Mouse (Mus musculus) hindbrain, postnatal 0 days (tissue): Measurements from ENCODE around the gene Spata45. TPM values are rescaled to one million over a fixed set of nuclear protein-coding genes. Genes with fewer than 3 reads are reported as not detected.

Experiments
- ATAC-seq: fragments of 200-750 bp; cut with Nextera tagmentation; 2 replicates; pipeline ENCODE4 v1.8.0; 2017; ENCODE audit warnings: mild to moderate bottlenecking, moderate TSS enrichment, moderate library complexity
- DNase-seq: peaks from one replicate; pipeline ENCODE4 v3.0.0-alpha.2; 2015; ENCODE audit warnings: low spot score
- H3K27ac ChIP-seq: fragments of 300-500 bp; sonication (generic); 2 replicates; pipeline ENCODE4 v1.5.1; 2014; ENCODE audit warnings: mild to moderate bottlenecking
- H3K27me3 ChIP-seq: fragments of 300-500 bp; sonication (generic); 2 replicates; pipeline ENCODE4 v1.6.1; 2014; ENCODE audit warnings: low read length, mixed read lengths; ENCODE audit not compliant: insufficient read depth
- H3K36me3 ChIP-seq: fragments of 300-500 bp; sonication (generic); 2 replicates; pipeline ENCODE4 v1.6.1; 2014; ENCODE audit warnings: low read length, mixed read lengths; ENCODE audit not compliant: insufficient read depth
- H3K4me1 ChIP-seq: fragments of 300-500 bp; sonication (generic); 2 replicates; pipeline ENCODE4 v1.6.1; 2014; ENCODE audit warnings: antibody characterized with exemption, low read length, mixed read lengths; ENCODE audit not compliant: insufficient read depth
- H3K4me2 ChIP-seq: fragments of 300-500 bp; sonication (generic); 2 replicates; pipeline ENCODE4 v1.6.1; 2014; ENCODE audit warnings: low read depth, mild to moderate bottlenecking, low read length, moderate library complexity, mixed read lengths
- H3K4me3 ChIP-seq: fragments of 300-500 bp; sonication (generic); 2 replicates; pipeline ENCODE4 v1.5.1; 2014; ENCODE audit warnings: low read length
- H3K9ac ChIP-seq: fragments of 300-500 bp; sonication (generic); replicated peaks from 2 replicates; pipeline ENCODE4 v1.6.1; 2014; ENCODE audit warnings: mild to moderate bottlenecking, low read length, moderate library complexity, mixed read lengths
- H3K9me3 ChIP-seq: fragments of 300-500 bp; sonication (generic); 2 replicates; pipeline ENCODE4 v1.6.1; 2016; ENCODE audit warnings: low read length, mixed read lengths
- CTCF ChIP-seq: IDR thresholded peaks from 2 replicates; pipeline ENCODE4 v1.5.1; 2016; ENCODE audit warnings: antibody characterized with exemption, control low read depth, low read depth
- WGBS: fragments of 180-500 bp; shearing (Covaris S2); extraction: QIAGEN DNeasy Blood & Tissue Kit; methylation state at CpG from one replicate; pipeline ENCODE4 v1.1.7; 2014; 5-methylcytosine and 5-hydroxymethylcytosine counted together
- polyA plus RNA-seq: library from polyadenylated mRNA; unstranded; fragments of >200 nt; fragmentation: Nextera tagmentation; extraction: Ambion mirVana; gene quantifications from 2 replicates; pipeline ENCODE4 v1.2.1, GENCODE M21; 2015
- total RNA-seq: library from RNA; depleted of rRNA; stranded (reverse); fragments of >200 nt; gene quantifications from 2 replicates; pipeline ENCODE4 v1.2.3, GENCODE M21; 2014

Gene Spata45
- total and polyA plus RNA-seq, 2 experiments from 2014 or later: not detected

DNA sequence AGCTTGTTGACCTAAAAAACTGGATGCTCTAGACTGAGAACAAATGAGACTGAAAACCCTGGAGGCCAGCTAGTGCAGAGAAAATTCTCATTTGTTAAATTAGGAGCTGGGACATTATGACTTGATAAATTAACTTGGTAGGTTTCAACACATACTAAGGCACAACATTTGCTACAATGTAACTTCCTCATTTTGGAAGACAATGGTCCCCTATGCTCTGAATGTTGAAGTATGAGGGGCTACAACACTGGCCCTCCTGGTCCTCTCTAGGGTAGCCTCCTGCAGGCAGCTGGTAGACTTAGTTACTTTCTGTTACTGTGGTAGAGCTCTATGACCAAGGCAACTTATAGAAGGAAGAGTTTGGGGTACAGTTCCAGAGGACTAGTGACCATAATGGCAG, 4.9 kb downstream of the Spata45 start:
- no peaks in the 10 kb centered on the region for H3K9me3 ChIP-seq
- no peak for TF ChIP-seq CTCF
- ATAC-seq (no peak), DNase-seq (no peak)
- H3K9ac ChIP-seq: no peak overlapping the region
- H3K4me2 ChIP-seq: no peak overlapping the region
- H3K27ac ChIP-seq: no peak overlapping the region
- no peak overlapping the region for H3K4me3 ChIP-seq
- H3K36me3 ChIP-seq: no peaks in the 10 kb centered on the region
- no peaks in the 10 kb centered on the region for H3K4me1 ChIP-seq
- H3K27me3 ChIP-seq: no peaks in the 10 kb centered on the region

DNA sequence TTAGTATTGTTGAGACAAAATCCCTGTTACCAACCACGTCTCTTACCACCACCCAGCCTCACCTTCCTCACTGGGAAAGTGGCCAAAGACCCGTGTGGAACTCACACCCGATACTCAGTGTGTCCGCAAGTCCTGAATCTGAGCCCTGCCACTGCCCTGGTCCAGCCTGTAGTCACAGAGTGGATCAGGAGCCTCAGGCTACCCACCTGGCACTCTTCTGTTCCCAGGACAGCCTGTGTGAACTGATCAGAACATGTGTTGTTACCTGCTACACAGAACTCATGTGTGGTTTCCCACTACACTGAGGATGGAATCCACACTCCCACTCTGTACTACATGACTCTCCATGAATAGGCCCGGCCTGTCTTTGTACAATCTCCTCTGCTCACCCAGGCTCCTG, 5.7 kb downstream of the Spata45 start:
- H3K9me3 ChIP-seq: no peaks in the 10 kb centered on the region
- 88% methylated on average over 5 of the region's 5 CpGs for WGBS
- H3K4me2 ChIP-seq: no peak overlapping the region
- H3K4me3 ChIP-seq: no peak overlapping the region
- H3K27ac ChIP-seq: no peak overlapping the region
- no peak for TF ChIP-seq CTCF
- no peaks in the 10 kb centered on the region for H3K4me1 ChIP-seq
- no peaks in the 10 kb centered on the region for H3K27me3 ChIP-seq
- H3K36me3 ChIP-seq: no peaks in the 10 kb centered on the region
- H3K9ac ChIP-seq: no peak overlapping the region
- ATAC-seq (no peak), DNase-seq (no peak)

GRCm38 (mm10) chr1:191042688-191043087, 6.2 kb downstream of the Spata45 start:
- no peak for TF ChIP-seq CTCF
- Histone ChIP-seq H3K4me3 (no peak overlapping the region), H3K9me3 (no peaks in the 10 kb centered on the region), H3K9ac (no peak overlapping the region), H3K4me2 (no peak overlapping the region), H3K27me3 (no peaks in the 10 kb centered on the region), H3K36me3 (no peaks in the 10 kb centered on the region), H3K4me1 (no peaks in the 10 kb centered on the region), H3K27ac (no peak overlapping the region)
- DNase-seq (no peak), ATAC-seq (no peak)
- 89% methylated on average over 3 of the region's 3 CpGs for WGBS

- H3K27me3 ChIP-seq: no peaks in the 10 kb centered on the region
- H3K9me3 ChIP-seq: no peaks in the 10 kb centered on the region
- WGBS: 90% methylated on average over 2 of the region's 2 CpGs
- no peaks in the 10 kb centered on the region for H3K4me1 ChIP-seq
- no peaks in the 10 kb centered on the region for H3K36me3 ChIP-seq
- no peak overlapping the region for H3K9ac ChIP-seq
- H3K27ac ChIP-seq: no peak overlapping the region
- ATAC-seq (no peak), DNase-seq (no peak)
- no peak for TF ChIP-seq CTCF
- H3K4me3 ChIP-seq: no peak overlapping the region
- no peak overlapping the region for H3K4me2 ChIP-seq
Measured at GRCm38 (mm10) chr1:191045264-191045663, 8.8 kb downstream of the Spata45 start.

- H3K4me3 ChIP-seq: no peak overlapping the region
- no peaks in the 10 kb centered on the region for H3K9me3 ChIP-seq
- no peak overlapping the region for H3K4me2 ChIP-seq
- no peak for TF ChIP-seq CTCF
- DNase-seq (peak; percentile 11), ATAC-seq (peak; percentile 53; the same call in 1 of the 2 replicates)
- WGBS: 60% methylated on average over 7 of the region's 7 CpGs
- H3K27ac ChIP-seq: no peak overlapping the region
- H3K9ac ChIP-seq: no peak overlapping the region
- H3K36me3 ChIP-seq: no peaks in the 10 kb centered on the region
- no peaks in the 10 kb centered on the region for H3K4me1 ChIP-seq
- H3K27me3 ChIP-seq: no peaks in the 10 kb centered on the region
Measured at GRCm38 (mm10) chr1:191046231-191046824, 9.9 kb downstream of the Spata45 start.

GRCm38 (mm10) chr1:191053555-191053954, 17.1 kb downstream of the Spata45 start:
- Histone ChIP-seq H3K9me3 (no peaks in the 10 kb centered on the region), H3K4me2 (no peak overlapping the region), H3K4me1 (no peaks in the 10 kb centered on the region), H3K4me3 (no peak overlapping the region), H3K27ac (no peak overlapping the region), H3K9ac (no peak overlapping the region), H3K36me3 (no peaks in the 10 kb centered on the region), H3K27me3 (no peaks in the 10 kb centered on the region)
- 94% methylated on average over 3 of the region's 3 CpGs for WGBS
- TF ChIP-seq CTCF: no peak
- DNase-seq: no peak
- no peak for ATAC-seq

- H3K4me1 ChIP-seq: no peaks in the 10 kb centered on the region
- no peak overlapping the region for H3K4me2 ChIP-seq
- 72% methylated on average over 8 of the region's 8 CpGs for WGBS
- H3K27ac ChIP-seq: no peak overlapping the region
- ATAC-seq (no peak), DNase-seq (no peak)
- H3K9ac ChIP-seq: no peak overlapping the region
- H3K27me3 ChIP-seq: no peaks in the 10 kb centered on the region
- TF ChIP-seq CTCF: peak; percentile 36
- no peaks in the 10 kb centered on the region for H3K9me3 ChIP-seq
- H3K4me3 ChIP-seq: no peak overlapping the region
- no peaks in the 10 kb centered on the region for H3K36me3 ChIP-seq
Measured at GRCm38 (mm10) chr1:191054870-191055532, 18.6 kb downstream of the Spata45 start.
